Mouse (Mus musculus) regulatory T cell (primary cell): ENCODE measurements at regions not wholly inside any gene's neighbourhood (a gene's known extent, or its start where the extent isn't known, plus 50 kb on each side); places are given as distances from the start of the nearest gene placed in this dataset.

Experiments used
- in situ Hi-C: fragments of 300-600 bp; cut with MboI, MseI; formaldehyde crosslinking; loops from one replicate; pipeline ENCODE4 v1.15.1; 2025; ENCODE audit warnings: high pct_unique_total_duplicates

DNA sequence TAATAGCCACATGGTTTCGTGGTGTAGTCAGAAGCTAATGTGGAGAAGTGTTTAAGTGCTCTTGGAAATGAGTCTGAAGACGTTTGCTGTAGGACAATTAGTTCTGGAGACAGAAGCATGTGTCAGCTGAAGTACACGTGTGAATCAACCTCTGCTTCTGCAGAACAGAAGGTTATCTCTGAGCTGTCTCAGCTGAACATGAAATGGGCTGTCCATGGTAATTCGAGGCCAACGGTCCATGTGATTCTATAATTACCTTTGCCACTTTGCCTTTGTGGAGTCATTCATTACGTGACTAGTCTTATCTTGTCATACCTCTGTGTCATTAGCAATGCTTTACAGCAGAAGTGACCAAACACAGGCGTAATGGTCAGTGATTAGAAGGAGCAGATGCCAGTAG, 295.6 kb upstream of the Veph1 start:
- in situ Hi-C loops: no loop called here

DNA sequence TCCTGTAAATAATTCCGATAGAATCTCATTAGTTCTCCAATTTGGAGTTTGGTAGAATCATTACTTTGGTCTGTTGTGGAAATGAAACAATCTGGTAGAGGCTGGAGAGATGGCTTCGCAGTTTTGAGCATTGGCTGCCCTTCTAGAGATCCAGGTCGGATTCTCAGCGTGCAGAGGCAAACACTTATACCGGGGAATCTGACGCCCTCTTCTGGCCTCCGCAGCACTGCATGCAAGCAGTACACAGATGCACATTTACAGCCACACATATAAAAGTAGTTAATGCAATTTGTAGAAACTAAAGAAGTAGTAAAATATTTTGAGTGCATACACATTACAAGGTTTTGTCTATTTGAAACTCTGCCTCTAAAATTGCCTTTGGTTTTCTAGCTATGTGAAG, 294.1 kb upstream of the Veph1 start:
- in situ Hi-C loops: no loop called here

- in situ Hi-C loops: no loop called here
These were observed 292.8 kb upstream of the Veph1 start for GRCm38 (mm10) chr3:66589483-66589882.

- in situ Hi-C loops: no loop called here
These were observed 288.2 kb upstream of the Veph1 start for GRCm38 (mm10) chr3:66584831-66585230.

GRCm38 (mm10) chr3:66584101-66584500, 287.5 kb upstream of the Veph1 start:
- in situ Hi-C loops: no loop called here

GRCm38 (mm10) chr3:66576659-66577058, 280.0 kb upstream of the Veph1 start:
- in situ Hi-C loops: no loop called here

DNA sequence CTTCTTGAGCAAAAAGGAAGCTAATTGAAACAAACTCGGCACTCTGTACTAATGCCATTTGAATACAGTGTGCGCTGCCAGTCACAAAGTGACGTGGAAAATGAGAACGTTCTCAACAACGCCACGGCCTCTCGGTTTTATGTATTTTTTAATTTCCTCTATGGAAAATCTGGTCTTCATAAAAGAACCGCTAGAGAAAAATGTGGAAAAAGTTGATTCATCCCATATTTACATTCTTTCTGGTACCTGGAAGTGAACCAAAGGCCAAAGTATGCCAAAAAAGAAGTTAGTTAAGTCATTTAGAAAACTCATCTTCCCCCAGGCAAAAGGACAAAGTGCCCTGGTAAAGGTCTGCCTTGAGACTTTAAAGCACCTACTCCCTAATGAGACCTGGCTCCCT, 277.7 kb upstream of the Veph1 start:
- in situ Hi-C loops: no loop called here

GRCm38 (mm10) chr3:66572887-66573519, 276.4 kb upstream of the Veph1 start:
- in situ Hi-C loops: no loop called here

DNA sequence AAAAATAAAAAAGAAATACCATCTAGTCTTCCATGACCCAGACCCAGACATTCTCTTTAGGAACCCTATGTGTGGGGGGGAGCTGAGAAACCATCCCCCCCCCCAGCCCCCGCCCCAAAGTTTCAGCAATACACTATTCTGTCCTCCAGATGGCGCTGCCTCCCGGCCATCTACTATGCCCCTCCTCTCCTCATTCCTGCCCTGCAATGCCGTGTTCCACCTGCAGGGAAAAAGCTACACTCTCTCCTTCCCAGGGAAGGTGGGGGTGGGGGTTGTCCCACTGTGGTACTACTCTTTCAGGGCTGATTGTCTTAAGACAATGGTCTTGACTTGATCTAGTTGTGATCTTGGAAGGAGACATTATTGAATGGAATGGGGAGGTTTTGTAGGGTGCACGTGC, 273.7 kb upstream of the Veph1 start:
- in situ Hi-C loops: no loop called here

- in situ Hi-C loops: no loop called here
These were observed 267.9 kb upstream of the Veph1 start for GRCm38 (mm10) chr3:66564268-66565245.

DNA sequence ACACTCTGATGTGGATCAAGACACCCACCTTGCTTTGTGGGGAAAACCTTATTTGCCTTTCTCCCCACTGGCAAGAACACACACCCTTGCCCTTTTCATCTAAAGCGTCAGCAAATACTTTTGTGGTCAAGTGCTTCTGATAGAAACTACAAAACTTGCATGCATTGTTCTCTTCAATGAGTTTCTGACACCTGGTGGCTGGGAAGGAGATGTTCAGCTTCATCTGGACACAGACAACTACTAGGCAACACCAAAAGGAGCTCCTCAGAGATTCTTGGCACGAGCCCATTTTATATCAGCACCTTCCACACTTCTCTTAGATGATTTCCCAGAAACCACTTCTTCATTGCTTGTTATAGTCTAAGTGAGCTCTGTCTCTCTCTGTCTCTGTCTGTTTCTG, 266.7 kb upstream of the Veph1 start:
- in situ Hi-C loops: no loop called here

GRCm38 (mm10) chr3:66555538-66555937, 258.9 kb upstream of the Veph1 start:
- in situ Hi-C loops: no loop called here

DNA sequence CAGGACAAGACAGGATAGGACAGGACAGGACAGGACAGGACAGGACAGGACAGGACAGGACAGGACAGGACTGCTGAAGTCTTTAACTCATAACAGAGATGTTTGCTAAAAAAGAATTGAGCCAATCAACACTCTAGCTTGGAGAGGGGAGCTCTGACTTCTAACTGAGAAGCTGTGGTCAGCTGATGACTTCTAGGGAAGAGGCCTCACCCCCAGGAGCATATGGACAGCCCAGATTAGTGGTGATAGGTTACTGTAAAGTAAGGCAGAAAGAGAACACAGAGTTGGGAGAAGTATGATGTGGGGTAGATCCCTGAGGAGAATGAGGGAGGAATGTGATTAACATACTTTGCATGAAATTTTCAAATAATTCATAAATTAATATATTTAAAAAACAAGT, 254.3 kb upstream of the Veph1 start:
- in situ Hi-C loops: no loop called here

- in situ Hi-C loops: no loop called here
These were observed 249.9 kb upstream of the Veph1 start for GRCm38 (mm10) chr3:66546576-66546975.

- in situ Hi-C loops: no loop called here
These were observed 247.7 kb upstream of the Veph1 start for GRCm38 (mm10) chr3:66544139-66544933.

- in situ Hi-C loops: no loop called here
These were observed 246.2 kb upstream of the Veph1 start for GRCm38 (mm10) chr3:66542865-66543264.

DNA sequence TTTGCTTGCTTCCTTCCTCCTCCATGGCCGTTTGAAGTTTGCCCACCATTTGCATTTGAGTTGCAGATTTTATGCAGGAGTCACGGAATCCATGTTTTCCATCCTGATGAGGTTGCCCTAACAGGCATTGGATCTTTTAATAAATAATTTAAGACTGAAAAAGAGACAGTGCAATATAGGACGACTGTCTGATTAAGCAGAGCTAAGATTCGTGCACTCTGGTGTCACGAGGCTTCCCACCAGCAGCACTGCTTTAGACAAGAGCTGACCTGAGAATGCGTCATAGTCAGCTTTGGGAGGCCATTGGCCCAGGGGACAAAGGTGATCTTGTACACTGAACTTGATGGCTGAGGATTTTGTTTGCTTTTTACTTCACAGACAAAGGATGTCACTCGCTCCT, 241.3 kb upstream of the Veph1 start:
- in situ Hi-C loops: no loop called here

GRCm38 (mm10) chr3:66537106-66537893, 240.7 kb upstream of the Veph1 start:
- in situ Hi-C loops: no loop called here

- in situ Hi-C loops: no loop called here
These were observed 240.0 kb upstream of the Veph1 start for GRCm38 (mm10) chr3:66536673-66537072.

GRCm38 (mm10) chr3:66535786-66536529, 239.3 kb upstream of the Veph1 start:
- in situ Hi-C loops: no loop called here

GRCm38 (mm10) chr3:66519925-66520324, 223.3 kb upstream of the Veph1 start:
- in situ Hi-C loops: no loop called here
